Mouse (Mus musculus) spleen, postnatal 14 days (tissue): Measurements from ENCODE around the gene Lrcol1.

ENCODE experiments used
- DNase-seq, 2 experiments: peaks; one replicate each; pipeline ENCODE4 v3.0.0; 2021 to 2022; ENCODE audit warnings: low spot score in 2 of 2

Gene Lrcol1

DNA sequence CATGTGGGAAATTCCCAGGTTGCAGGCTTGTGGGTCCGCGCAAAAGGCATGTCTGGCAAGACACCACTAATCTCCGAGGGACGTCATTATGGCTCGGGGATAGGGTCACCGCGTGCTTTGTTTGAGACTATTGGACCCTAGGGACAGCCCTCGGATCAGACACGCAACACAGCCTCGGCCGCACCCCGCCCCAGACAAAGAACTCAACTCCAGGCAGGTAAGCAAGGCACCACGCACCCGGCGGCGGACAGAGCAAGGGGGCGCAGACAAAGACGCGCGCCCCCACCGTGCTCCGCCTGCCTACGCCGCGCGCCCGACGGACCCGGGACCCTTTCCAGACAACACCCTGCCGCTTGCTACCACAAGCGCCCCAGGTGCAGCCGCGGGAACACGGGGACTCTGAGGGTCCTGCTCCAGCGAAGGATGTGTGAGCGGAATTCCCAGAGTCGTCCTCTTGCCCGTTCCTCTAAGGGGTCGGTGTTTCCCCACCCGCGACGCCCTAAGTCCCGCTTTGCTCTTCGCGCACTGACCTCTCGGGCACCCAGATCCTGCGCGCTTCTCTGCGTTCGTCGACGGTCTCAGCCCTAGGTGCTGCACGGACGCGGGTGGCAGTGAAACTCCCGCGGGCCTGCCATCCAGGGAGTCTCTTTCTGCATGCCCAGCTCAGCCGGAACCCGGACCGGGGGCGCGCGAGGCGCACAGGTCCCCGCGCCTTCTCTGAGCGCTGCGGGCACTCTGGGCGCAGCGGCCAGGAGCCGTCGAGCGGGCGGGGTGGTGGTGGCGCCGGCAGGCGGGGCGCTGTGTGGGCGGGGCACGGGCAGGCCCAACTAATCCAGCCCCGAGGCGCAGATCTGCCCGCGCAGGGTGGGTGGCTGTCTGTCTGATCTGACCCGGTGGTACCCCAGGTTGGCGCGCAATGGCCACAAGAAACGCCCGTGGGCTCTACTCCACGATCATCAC is 42.1 kb downstream of the Lrcol1 start:
- DNase-seq = peak in 1 of 2 experiments; percentile 28

- no peak for DNase-seq
Measured at GRCm38 (mm10) chr5:110387332-110387731, 42.8 kb downstream of the Lrcol1 start.

- no peak for DNase-seq
Measured at GRCm38 (mm10) chr5:110390631-110391030, 46.1 kb downstream of the Lrcol1 start.

GRCm38 (mm10) chr5:110392727-110393126 is 48.2 kb downstream of the Lrcol1 start:
- no peak for DNase-seq

- no peak for DNase-seq
Measured at GRCm38 (mm10) chr5:110395006-110395661, 50.6 kb downstream of the Lrcol1 start.

DNA sequence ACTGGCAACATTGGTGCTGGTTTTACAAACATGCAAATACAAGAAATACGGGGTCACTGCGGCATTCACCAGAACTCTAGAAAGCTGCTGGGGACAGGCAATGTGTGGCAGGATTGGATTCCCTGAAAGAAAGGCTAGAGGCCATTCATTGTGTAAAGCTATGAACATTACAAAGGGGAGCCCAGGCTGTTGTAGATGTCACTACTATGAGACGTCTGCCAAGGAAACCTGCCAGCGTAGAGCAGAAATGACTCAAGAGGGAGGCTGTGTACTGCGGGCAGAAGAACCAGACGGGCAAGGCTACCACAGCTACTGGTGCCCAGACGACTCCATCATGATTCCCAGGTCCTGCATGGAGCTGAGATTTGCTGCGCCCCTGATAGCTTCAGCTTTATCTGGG is 56.6 kb downstream of the Lrcol1 start:
- DNase-seq = no peak

- DNase-seq = no peak
Measured at GRCm38 (mm10) chr5:110402557-110402956, 58.0 kb downstream of the Lrcol1 start.

GRCm38 (mm10) chr5:110403931-110404330 is 59.4 kb downstream of the Lrcol1 start:
- no peak for DNase-seq
